Mouse (Mus musculus) adrenal gland, adult (tissue): ENCODE data around the gene Slc38a6.

Experiments used
- DNase-seq, 2 experiments: peaks; one replicate each; pipeline ENCODE4 v3.0.0; 2022 to 2023; ENCODE audit warnings: low spot score in 1 of 2; ENCODE audit not compliant: inconsistent age in 2 of 2

The Slc38a6 gene

GRCm38 (mm10) chr12:73383179-73383510 lies 96.6 kb downstream of the Slc38a6 start:
- no peak for DNase-seq

- no peak for DNase-seq
Measured at GRCm38 (mm10) chr12:73383861-73384260, 97.3 kb downstream of the Slc38a6 start.

GRCm38 (mm10) chr12:73384747-73385146 lies 98.2 kb downstream of the Slc38a6 start:
- no peak for DNase-seq

- no peak for DNase-seq
Measured at GRCm38 (mm10) chr12:73392507-73392906, 105.9 kb downstream of the Slc38a6 start.

GRCm38 (mm10) chr12:73393018-73393417 lies 106.4 kb downstream of the Slc38a6 start:
- no peak for DNase-seq

- DNase-seq, result no peak
Measured at GRCm38 (mm10) chr12:73393881-73394291, 107.3 kb downstream of the Slc38a6 start.

GRCm38 (mm10) chr12:73394571-73394970 lies 108.0 kb downstream of the Slc38a6 start:
- no peak for DNase-seq

- DNase-seq, result no peak
Measured at GRCm38 (mm10) chr12:73399426-73399825, 112.8 kb downstream of the Slc38a6 start.

- DNase-seq, result no peak
Measured at GRCm38 (mm10) chr12:73400481-73401025, 114.0 kb downstream of the Slc38a6 start.

GRCm38 (mm10) chr12:73401520-73402130 lies 115.0 kb downstream of the Slc38a6 start:
- peak in 1 of 2 experiments; percentile 22 for DNase-seq

- no peak for DNase-seq
Measured at GRCm38 (mm10) chr12:73402137-73402712, 115.6 kb downstream of the Slc38a6 start.

GRCm38 (mm10) chr12:73402851-73403665 lies 116.5 kb downstream of the Slc38a6 start:
- DNase-seq, result peak in 1 of 2 experiments; percentile 19
